Mouse (Mus musculus) R1 (cell line): ENCODE measurements around the gene Gm4187.
"Not testable (repeated sequence)": the region's sequence is repeated elsewhere in the genome, so short reads cannot be mapped to it uniquely, and the experiment has no call there.

Experiments used
- DNase-seq: peaks from one replicate; pipeline ENCODE4 v3.0.0-alpha.2; 2018; ENCODE audit warnings: low read depth, low spot score

Gene Gm4187

DNA sequence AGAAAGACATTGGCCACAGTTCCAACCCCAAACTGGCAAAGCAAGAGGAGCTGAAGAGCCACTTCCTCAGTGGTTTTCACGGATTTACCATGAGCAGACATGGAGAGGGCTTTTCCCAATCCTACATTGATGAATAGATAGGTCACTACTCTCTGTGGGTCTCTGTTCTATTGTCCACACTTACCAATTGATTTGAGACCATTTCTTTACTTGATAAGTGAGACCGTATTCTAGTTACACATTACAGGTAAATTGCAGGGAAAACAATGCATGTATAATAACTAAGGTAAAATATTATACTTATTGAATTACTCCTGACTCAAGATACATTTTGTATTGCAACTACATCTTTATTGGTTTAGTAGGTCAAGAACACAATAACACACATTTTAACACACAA is at the start of gene Gm4187:
Gene Gm4187 (minus strand): TSS at position 101 of the 400 bp plus-strand sequence.
- DNase-seq = not testable (repeated sequence)

DNA sequence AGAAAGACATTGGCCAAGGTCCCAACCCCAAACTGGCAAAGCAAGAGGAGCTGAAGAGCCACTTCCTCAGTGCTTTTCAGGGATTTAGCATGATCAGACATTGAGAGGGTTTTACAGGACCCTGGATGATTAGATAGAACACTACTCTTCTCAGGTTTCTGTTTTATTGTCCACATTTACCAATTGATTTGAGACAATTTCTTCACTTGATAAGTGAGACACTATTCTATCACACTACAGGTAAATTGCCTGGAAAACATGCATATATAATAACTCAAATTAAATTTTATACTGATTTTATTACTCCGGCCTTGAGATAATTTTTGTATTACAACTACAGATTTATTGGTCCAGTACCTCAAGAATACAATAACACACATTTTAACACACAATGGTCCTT is 41.4 kb upstream of the Gm4187 start, which contains the start of gene Gm8660:
Gene Gm8660 (minus strand): TSS at position 101 of the 400 bp plus-strand sequence.
- DNase-seq = not testable (repeated sequence)
